Mouse (Mus musculus) myocyte (in vitro differentiated cells): ENCODE data around the gene Ifih1. TPM values are rescaled to one million over a fixed set of nuclear protein-coding genes. Genes with fewer than 3 reads are reported as not detected.

Source experiments
- H3K27me3 ChIP-seq: one replicate; pipeline ENCODE4 v1.6.1; 2011; ENCODE audit not compliant: control insufficient read depth, insufficient read depth, insufficient read length
- H3K36me3 ChIP-seq: one replicate; pipeline ENCODE4 v1.6.1; 2011; ENCODE audit not compliant: control insufficient read depth, insufficient read depth
- H3K4me2 ChIP-seq: one replicate; pipeline ENCODE4 v1.6.1; 2011; ENCODE audit warnings: low read depth, control low read depth
- H3K4me3 ChIP-seq: one replicate; pipeline ENCODE4 v1.5.1; 2011; ENCODE audit warnings: mild to moderate bottlenecking, control low read depth, moderate library complexity
- H3K79me2 ChIP-seq: one replicate; pipeline ENCODE4 v1.6.1; 2011; ENCODE audit not compliant: control insufficient read depth, insufficient read depth
- H3ac ChIP-seq: one replicate; pipeline ENCODE4 v1.6.1; 2011; ENCODE audit not compliant: control insufficient read depth, insufficient read length
- CEBPB ChIP-seq: IDR thresholded peaks from 2 replicates; pipeline ENCODE4 v1.6.1; 2011; ENCODE audit warnings: mild to moderate bottlenecking, moderate library complexity; ENCODE audit not compliant: poor library complexity, insufficient read depth, severe bottlenecking
- E2F4 ChIP-seq: IDR thresholded peaks from one replicate; pipeline ENCODE4 v1.6.1; 2011; ENCODE audit warnings: mild to moderate bottlenecking, control low read depth, moderate library complexity; ENCODE audit not compliant: insufficient read depth
- MAX ChIP-seq: IDR thresholded peaks from one replicate; pipeline ENCODE4 v1.6.1; 2011; ENCODE audit warnings: low read depth, mild to moderate bottlenecking, control low read depth
- MYOD1 ChIP-seq, 3 experiments: IDR thresholded peaks; one replicate each; pipeline ENCODE4 v1.6.1; 2011; ENCODE audit warnings: control low read depth in 2 of 3, low read depth in 2 of 3, mild to moderate bottlenecking in 2 of 3, moderate library complexity in 1 of 3; ENCODE audit not compliant: insufficient read length in 2 of 3, control insufficient read depth in 1 of 3
- MYOG ChIP-seq, 3 experiments: IDR thresholded peaks; one replicate each; pipeline ENCODE4 v1.6.1; 2011; ENCODE audit warnings: control low read depth in 2 of 3, low read depth in 2 of 3, mild to moderate bottlenecking in 2 of 3; ENCODE audit not compliant: insufficient read length in 2 of 3, control insufficient read depth in 1 of 3, insufficient read depth in 1 of 3
- POLR2A ChIP-seq: IDR thresholded peaks from one replicate; pipeline ENCODE4 v1.6.1; 2011; ENCODE audit warnings: low read depth, mild to moderate bottlenecking, control low read depth, moderate library complexity; ENCODE audit not compliant: insufficient read length
- POLR2AphosphoS2 ChIP-seq: IDR thresholded peaks from one replicate; pipeline ENCODE4 v1.6.1; 2011; ENCODE audit warnings: low read depth, control low read depth; ENCODE audit not compliant: insufficient read length
- REST ChIP-seq: IDR thresholded peaks from one replicate; pipeline ENCODE4 v1.6.1; 2011; ENCODE audit warnings: mild to moderate bottlenecking, control low read depth, moderate library complexity; ENCODE audit not compliant: insufficient read depth, insufficient read length
- SRF ChIP-seq: IDR thresholded peaks from one replicate; pipeline ENCODE4 v1.6.1; 2011; ENCODE audit warnings: low read depth; ENCODE audit not compliant: control insufficient read depth, insufficient read length
- TCF12 ChIP-seq: IDR thresholded peaks from one replicate; pipeline ENCODE4 v1.6.1; 2011; ENCODE audit warnings: mild to moderate bottlenecking, control low read depth; ENCODE audit not compliant: poor library complexity, insufficient read depth, severe bottlenecking
- TCF3 ChIP-seq: IDR thresholded peaks from one replicate; pipeline ENCODE4 v1.6.1; 2011; ENCODE audit warnings: low read depth, control low read depth; ENCODE audit not compliant: insufficient read length
- USF1 ChIP-seq: IDR thresholded peaks from one replicate; pipeline ENCODE4 v1.6.1; 2011; ENCODE audit warnings: low read depth, mild to moderate bottlenecking, control low read depth, moderate library complexity
- polyA plus RNA-seq: library from polyadenylated mRNA; unstranded; fragments of >200 nt; fragmentation: generic; extraction: Trizol; gene quantifications from one replicate; pipeline ENCODE4 v1.2.1, GENCODE M21; 2012; ENCODE audit warnings: missing spikeins

Gene Ifih1
- polyA plus RNA-seq, 1 experiment = 0.32 TPM

GRCm38 (mm10) chr2:62613133-62613532 lies 32.9 kb downstream of the Ifih1 start:
- Histone ChIP-seq H3K4me3 (no peak overlapping the region), H3K4me2 (no peak overlapping the region), H3ac (no peak overlapping the region), H3K36me3 (no peaks in the 10 kb centered on the region), H3K79me2 (no peaks in the 10 kb centered on the region), H3K27me3 (no peaks in the 10 kb centered on the region)
- TF ChIP-seq MAX (no peak), POLR2A (no peak), TCF12 (no peak), MYOD1 (IDR thresholded peaks at IDR 0.05; ENCODE audit: control insufficient read depth in 1 of 3, insufficient read length in 2 of 3, low read depth in 2 of 3) (no peak), USF1 (no peak)

- TF ChIP-seq E2F4 (no peak), TCF3 (no peak), MYOG (IDR thresholded peaks at IDR 0.05; ENCODE audit: control insufficient read depth in 1 of 3, insufficient read depth in 1 of 3, insufficient read length in 2 of 3, low read depth in 2 of 3) (no peak), POLR2A (no peak), POLR2AphosphoS2 (no peak), USF1 (no peak), CEBPB (no peak), MYOD1 (IDR thresholded peaks at IDR 0.05; ENCODE audit: control insufficient read depth in 1 of 3, insufficient read length in 2 of 3, low read depth in 2 of 3) (no peak), SRF (no peak), REST (no peak), TCF12 (no peak), MAX (no peak)
- no peak overlapping the region for H3K4me2 ChIP-seq
- H3K27me3 ChIP-seq = no peaks in the 10 kb centered on the region
- no peak overlapping the region for H3ac ChIP-seq
- no peaks in the 10 kb centered on the region for H3K36me3 ChIP-seq
- no peaks in the 10 kb centered on the region for H3K79me2 ChIP-seq
- no peak overlapping the region for H3K4me3 ChIP-seq
Observed at GRCm38 (mm10) chr2:62606205-62606604, 39.9 kb downstream of the Ifih1 start.

- H3K4me3 ChIP-seq = no peak overlapping the region
- H3K79me2 ChIP-seq = no peaks in the 10 kb centered on the region
- no peak for TF ChIP-seq CEBPB
- TF ChIP-seq E2F4 = no peak
- TF ChIP-seq SRF = no peak
- TF ChIP-seq TCF3 = no peak
- H3K27me3 ChIP-seq = no peaks in the 10 kb centered on the region
- H3K4me2 ChIP-seq = no peak overlapping the region
- no peaks in the 10 kb centered on the region for H3K36me3 ChIP-seq
- no peak overlapping the region for H3ac ChIP-seq
Observed at GRCm38 (mm10) chr2:62603530-62603929, 42.5 kb downstream of the Ifih1 start.

GRCm38 (mm10) chr2:62596586-62596985 lies 49.5 kb downstream of the Ifih1 start:
- no peaks in the 10 kb centered on the region for H3K27me3 ChIP-seq
- no peak overlapping the region for H3K4me2 ChIP-seq
- no peaks in the 10 kb centered on the region for H3K79me2 ChIP-seq
- no peak overlapping the region for H3K4me3 ChIP-seq
- H3K36me3 ChIP-seq = no peaks in the 10 kb centered on the region
- no peak for TF ChIP-seq MYOD1 (IDR thresholded peaks at IDR 0.05; ENCODE audit: control insufficient read depth in 1 of 3, insufficient read length in 2 of 3, low read depth in 2 of 3)
- no peak for TF ChIP-seq SRF
- TF ChIP-seq POLR2A = no peak
- H3ac ChIP-seq = no peak overlapping the region

- no peak for TF ChIP-seq POLR2AphosphoS2
- TF ChIP-seq SRF = no peak
- no peak for TF ChIP-seq CEBPB
- no peak for TF ChIP-seq USF1
- TF ChIP-seq MYOD1 (IDR thresholded peaks at IDR 0.05; ENCODE audit: control insufficient read depth in 1 of 3, insufficient read length in 2 of 3, low read depth in 2 of 3) = no peak
- no peak for TF ChIP-seq TCF3
- no peak for TF ChIP-seq E2F4
- Histone ChIP-seq H3K36me3 (no peaks in the 10 kb centered on the region), H3K79me2 (no peaks in the 10 kb centered on the region)
Observed at GRCm38 (mm10) chr2:62594491-62594890, 51.6 kb downstream of the Ifih1 start.

GRCm38 (mm10) chr2:62591555-62591954 lies 54.5 kb downstream of the Ifih1 start:
- Histone ChIP-seq H3K4me3 (no peak overlapping the region), H3K79me2 (no peaks in the 10 kb centered on the region), H3K4me2 (no peak overlapping the region), H3K27me3 (no peaks in the 10 kb centered on the region), H3K36me3 (no peaks in the 10 kb centered on the region), H3ac (no peak overlapping the region)
- TF ChIP-seq MAX (no peak), REST (no peak), CEBPB (no peak), MYOG (IDR thresholded peaks at IDR 0.05; ENCODE audit: control insufficient read depth in 1 of 3, insufficient read depth in 1 of 3, insufficient read length in 2 of 3, low read depth in 2 of 3) (no peak), SRF (no peak)

More at GRCm38 (mm10) chr2:62594491-62594890, 51.6 kb downstream of the Ifih1 start:
- Histone ChIP-seq H3ac (no peak overlapping the region), H3K4me2 (no peak overlapping the region), H3K4me3 (no peak overlapping the region), H3K27me3 (no peaks in the 10 kb centered on the region)
